Comparison of ENCODE assay signal across 10 mouse cellular contexts in genomic region chr17:56510473-56510969, GRCm38 (mm10). TPM values are rescaled to one million over a fixed set of nuclear protein-coding genes. Genes with fewer than 3 reads are reported as not detected.
A peak's percentile ranks its signal among the peaks of the same experiment; 100 is the strongest.
DNase-seq lines count a peak whose midpoint lies in the region; ATAC-seq lines count a peak whose summit lies in the region.
"Had no signal": no experiment of that assay in that cellular context is flagged by ENCODE, and none has a peak within 500 bp of the region (broad histone marks: within the 10 kb centered on the region; RNA-seq: fewer than 3 reads in every experiment).

No protein-coding gene starts in this region.

- H3K36me3 ChIP-seq in intestine, embryonic 14.5 days (ENCODE audit: control insufficient read depth, insufficient read depth, low read length), result no peaks in the 10 kb centered on the region
- no peaks in the 10 kb centered on the region for H3K36me3 ChIP-seq in neural tube, embryonic 13.5 days

- DNase-seq in cerebellum, adult 18-20 months, result peak; percentile 74
- no peak for DNase-seq in cerebellum, postnatal 4 days (ENCODE audit: low spot score in 2 of 2)
- DNase-seq in right cerebral cortex, postnatal 10 days (ENCODE audit: low spot score in 2 of 2), result peak; percentile 67 to 73
- DNase-seq in right cerebral cortex, postnatal 14 days, result no peak
- peak; percentile 51 for DNase-seq in intestine, embryonic 14.5 days (ENCODE audit: low spot score)
- DNase-seq in lung, postnatal 36 days, result no peak

- 31% methylated on average over 27 of the region's 27 CpGs for WGBS in intestine, embryonic 14.5 days
- 26% methylated on average over 27 of the region's 27 CpGs for WGBS in neural tube, embryonic 13.5 days

- no peaks in the 10 kb centered on the region for H3K9me3 ChIP-seq in intestine, embryonic 14.5 days (ENCODE audit: control insufficient read depth, low read length)
- H3K9me3 ChIP-seq in neural tube, embryonic 13.5 days, result no peaks in the 10 kb centered on the region

- peaks cover 65% of the 10 kb centered on the region for H3K27me3 ChIP-seq in intestine, embryonic 14.5 days (replicated peaks; ENCODE audit: control insufficient read depth, insufficient read depth, low read length)
- H3K27me3 ChIP-seq in neural tube, embryonic 13.5 days, result peaks cover 49% of the 10 kb centered on the region

- peak overlapping the region; percentile 40; the same call in 1 of the 2 replicates for H3K4me2 ChIP-seq in intestine, embryonic 14.5 days (ENCODE audit: low read length)
- H3K4me2 ChIP-seq in neural tube, embryonic 13.5 days, result peak overlapping the region; percentile 43; the same call in 1 of the 2 replicates

- ATAC-seq in intestine, embryonic 14.5 days (replicated peaks; ENCODE audit: low FRiP score, low TSS enrichment, low read depth), result no peak
- ATAC-seq in neural tube, embryonic 13.5 days (ENCODE audit: low read depth), result no peak
- ATAC-seq in inflammation-experienced regulatory T-cells, adult 6 months, result no peak

- no peak overlapping the region for H3K9ac ChIP-seq in intestine, embryonic 14.5 days (ENCODE audit: low read length)
- peak overlapping the region; percentile 2; the same call in 1 of the 2 replicates for H3K9ac ChIP-seq in neural tube, embryonic 13.5 days

- no peak overlapping the region for H3K27ac ChIP-seq in intestine, embryonic 14.5 days (ENCODE audit: low read depth)
- H3K27ac ChIP-seq in neural tube, embryonic 13.5 days (replicated peaks), result no peak overlapping the region

- H3K4me3 ChIP-seq in intestine, embryonic 14.5 days (ENCODE audit: low read depth, low read length), result no peak overlapping the region
- no peak overlapping the region for H3K4me3 ChIP-seq in neural tube, embryonic 13.5 days
- H3K4me3 ChIP-seq: erythroblast, embryonic 14.5 days; myocyte had no signal

- peaks cover 5% of the 10 kb centered on the region; the same call in 1 of the 2 replicates for H3K4me1 ChIP-seq in intestine, embryonic 14.5 days (replicated peaks; ENCODE audit: control insufficient read depth, insufficient read depth, low read length)
- peaks cover 61% of the 10 kb centered on the region for H3K4me1 ChIP-seq in neural tube, embryonic 13.5 days (replicated peaks)

RNA-seq across cellular contexts. Expression of gene Znrf4, which starts 1.7 kb away (rescaled TPM):
- polyA plus RNA-seq in intestine, embryonic 14.5 days (2014; fragmentation: Nextera tagmentation; extraction: Ambion mirVana), result not detected in 2 replicates
- polyA plus RNA-seq in neural tube, embryonic 13.5 days (2015; fragmentation: Nextera tagmentation; extraction: Ambion mirVana), result not detected in 2 replicates
- not detected for polyA plus RNA-seq in inflammation-experienced regulatory T-cells, adult 6 months (2017; shearing (Covaris generic))
- polyA plus RNA-seq: erythroblast, embryonic 14.5 days; myocyte had no signal

RNA-seq across cellular contexts. Expression of gene Ptprs, which starts 34.2 kb away (rescaled TPM):
- polyA plus RNA-seq in intestine, embryonic 14.5 days (2014; fragmentation: Nextera tagmentation; extraction: Ambion mirVana), result 94.4 and 99.6 TPM in 2 replicates
- polyA plus RNA-seq in neural tube, embryonic 13.5 days (2015; fragmentation: Nextera tagmentation; extraction: Ambion mirVana), result 251 and 260 TPM in 2 replicates
- 10 to 100 TPM in 1 of 3 experiments, 1 to 10 TPM in 2; 7.2 to 10.9 (median 8.8) TPM for polyA plus RNA-seq in inflammation-experienced regulatory T-cells, adult 6 months (2017; shearing (Covaris generic))

RNA-seq across cellular contexts. Expression of gene Gm20219, which starts 43.7 kb away (rescaled TPM):
- polyA plus RNA-seq in intestine, embryonic 14.5 days (2014; fragmentation: Nextera tagmentation; extraction: Ambion mirVana), result 2.2 and 2.8 TPM in 2 replicates
- 1.0 and 1.7 TPM in 2 replicates for polyA plus RNA-seq in neural tube, embryonic 13.5 days (2015; fragmentation: Nextera tagmentation; extraction: Ambion mirVana)
- polyA plus RNA-seq in inflammation-experienced regulatory T-cells, adult 6 months (2017; shearing (Covaris generic)), result 1 to 10 TPM in 2 of 3 experiments, under 1 TPM in 1; 0.67 to 4.4 (median 3.5) TPM

Comparison
In these comparisons a context has a peak if more than half of its experiments do, and no peak if none do; other contexts are left out.
1. DNase-seq: peak in cerebellum, adult 18-20 months (2 of 2), right cerebral cortex, postnatal 10 days (2 of 2) and intestine, embryonic 14.5 days (single experiment); none in cerebellum, postnatal 4 days (0 of 2), right cerebral cortex, postnatal 14 days (single experiment) and lung, postnatal 36 days (single experiment).